Mouse (Mus musculus): Measurements from ENCODE around the gene Gale. TPM values are rescaled to one million over a fixed set of nuclear protein-coding genes. Genes with fewer than 3 reads are reported as not detected.

Gale gene
- total and polyA plus RNA-seq, 3 experiments = 23.8 to 40.5 (median 32.9) TPM

GRCm38 (mm10) chr4:135934708-135935500, 28.6 kb upstream of the Gale start:
- H3K4me1 ChIP-seq (ENCODE audit: control insufficient read depth in 1 of 2, insufficient read depth in 2 of 2) = no peaks in the 10 kb centered on the region
- no peaks in the 10 kb centered on the region for H3K9me3 ChIP-seq (replicated peaks; ENCODE audit: low read length)
- no peak overlapping the region for H3K4me3 ChIP-seq (replicated peaks in 1 of 3; ENCODE audit: low read depth in 2 of 3, low read length in 2 of 3, poor library complexity in 1 of 3)
- no peak overlapping the region for H3K27ac ChIP-seq (ENCODE audit: insufficient read depth, low read depth)
- H3K9ac ChIP-seq (ENCODE audit: insufficient read depth, low read depth) = no peak overlapping the region
- no peaks in the 10 kb centered on the region for H3K27me3 ChIP-seq (replicated peaks)
- in situ Hi-C loops (cut with MboI; ENCODE audit: low pct_ligation_motif_present, low pct_unique_long_range_greater_than_20kb, low sequenced_read_pairs) = no loop called here
- peaks cover 66 to 91% of the 10 kb centered on the region in 2 experiments for H3K36me3 ChIP-seq (replicated peaks in 1 of 2; ENCODE audit: control insufficient read depth in 1 of 2, insufficient read depth in 1 of 2, low read length in 1 of 2)
- H3K4me2 ChIP-seq (ENCODE audit: insufficient read depth, low read depth, poor library complexity, severe bottlenecking) = no peak overlapping the region
- DNase-seq (ENCODE audit: extremely low read depth) = no peak
- dilution Hi-C loops (cut with MboI; ENCODE audit: extremely low pct_ligation_motif_present, extremely low pct_unique_long_range_greater_than_20kb, low sequenced_read_pairs) = no loop called here
- no peaks in the 10 kb centered on the region for H3K79me2 ChIP-seq (replicated peaks; ENCODE audit: control insufficient read depth, extremely low read depth, insufficient read depth, poor library complexity, severe bottlenecking)
- TF ChIP-seq ZMIZ1 (IDR thresholded peaks at IDR 0.05; ENCODE audit: low read depth, low read length) (no peak), MAZ (IDR thresholded peaks at IDR 0.05; ENCODE audit: low read depth, low read length) (no peak), JUN (IDR thresholded peaks at IDR 0.05; ENCODE audit: insufficient read depth, low read depth, low read length) (no peak), TCF12 (IDR thresholded peaks at IDR 0.05; ENCODE audit: low read depth, low read length) (no peak), BHLHE40 (IDR thresholded peaks at IDR 0.05; ENCODE audit: low read depth, low read length) (no peak), MAFK (IDR thresholded peaks at IDR 0.05; ENCODE audit: insufficient replicate concordance, low read length) (no peak), NELFE (IDR thresholded peaks at IDR 0.05; ENCODE audit: low read depth, low read length) (no peak), PAX5 (IDR thresholded peaks at IDR 0.05; ENCODE audit: low read length) (no peak), EP300 (IDR thresholded peaks at IDR 0.05; ENCODE audit: low read length) (no peak), GABPA (IDR thresholded peaks at IDR 0.05; ENCODE audit: insufficient replicate concordance, low read depth, low read length) (no peak)

GRCm38 (mm10) chr4:135935502-135935901, 28.0 kb upstream of the Gale start:
- in situ Hi-C loops (cut with MboI; ENCODE audit: low pct_ligation_motif_present, low pct_unique_long_range_greater_than_20kb, low sequenced_read_pairs) = no loop called here
- Histone ChIP-seq H3K27ac (ENCODE audit: insufficient read depth, low read depth) (no peak overlapping the region), H3K4me2 (ENCODE audit: insufficient read depth, low read depth, poor library complexity, severe bottlenecking) (no peak overlapping the region), H3K27me3 (replicated peaks) (no peaks in the 10 kb centered on the region), H3K4me3 (replicated peaks in 1 of 3; ENCODE audit: low read depth in 2 of 3, low read length in 2 of 3, poor library complexity in 1 of 3) (no peak overlapping the region), H3K36me3 (replicated peaks in 1 of 2; ENCODE audit: control insufficient read depth in 1 of 2, insufficient read depth in 1 of 2, low read length in 1 of 2) (peaks cover 67 to 89% of the 10 kb centered on the region in 2 experiments), H3K79me2 (replicated peaks; ENCODE audit: control insufficient read depth, extremely low read depth, insufficient read depth, poor library complexity, severe bottlenecking) (no peaks in the 10 kb centered on the region), H3K9ac (ENCODE audit: insufficient read depth, low read depth) (no peak overlapping the region), H3K9me3 (replicated peaks; ENCODE audit: low read length) (no peaks in the 10 kb centered on the region), H3K4me1 (ENCODE audit: control insufficient read depth in 1 of 2, insufficient read depth in 2 of 2) (no peaks in the 10 kb centered on the region)
- dilution Hi-C loops (cut with MboI; ENCODE audit: extremely low pct_ligation_motif_present, extremely low pct_unique_long_range_greater_than_20kb, low sequenced_read_pairs) = no loop called here
- TF ChIP-seq ETS1 (conservative IDR thresholded peaks at IDR 0.05; ENCODE audit: low read depth, low read length) (no peak), UBTF (IDR thresholded peaks at IDR 0.05; ENCODE audit: low read depth, low read length) (no peak), TBP (conservative IDR thresholded peaks at IDR 0.05; ENCODE audit: low read depth, low read length) (no peak), RAD21 (IDR thresholded peaks at IDR 0.05; ENCODE audit: low read depth, low read length) (no peak), RCOR1 (conservative IDR thresholded peaks at IDR 0.05; ENCODE audit: low read depth, low read length) (no peak), USF1 (IDR thresholded peaks at IDR 0.05; ENCODE audit: low read depth, low read length) (no peak), JUND (conservative IDR thresholded peaks at IDR 0.05; ENCODE audit: low read depth, low read length) (no peak), MEF2A (IDR thresholded peaks at IDR 0.05; ENCODE audit: borderline replicate concordance, low read depth, low read length) (no peak), ZKSCAN1 (IDR thresholded peaks at IDR 0.05; ENCODE audit: borderline replicate concordance, low read depth, low read length) (no peak), ZNF384 (IDR thresholded peaks at IDR 0.05; ENCODE audit: low read depth, low read length) (no peak), NELFE (IDR thresholded peaks at IDR 0.05; ENCODE audit: low read depth, low read length) (no peak), USF2 (conservative IDR thresholded peaks at IDR 0.05; ENCODE audit: low read depth, low read length) (no peak), POLR2A (IDR thresholded peaks at IDR 0.05; ENCODE audit: low read depth, low read length) (no peak)
- DNase-seq (ENCODE audit: extremely low read depth) = no peak

Measured in CH12.LX (cell line).